Mouse (Mus musculus) kidney, postnatal 10 days (tissue): ENCODE measurements at regions not wholly inside any gene's neighbourhood (a gene's known extent, or its start where the extent isn't known, plus 50 kb on each side); places are given as distances from the start of the nearest gene placed in this dataset.

Experiments
- DNase-seq: peaks from one replicate; pipeline ENCODE4 v3.0.0; 2021; ENCODE audit warnings: mixed read lengths

GRCm38 (mm10) chr10:99676557-99677098 lies 82.8 kb downstream of the Csl start:
- DNase-seq: no peak

- DNase-seq: no peak
Measured at GRCm38 (mm10) chr10:99678096-99678495, 81.4 kb downstream of the Csl start.

GRCm38 (mm10) chr10:99679813-99680212 lies 79.6 kb downstream of the Csl start:
- DNase-seq: no peak

GRCm38 (mm10) chr10:99681932-99682331 lies 77.5 kb downstream of the Csl start:
- no peak for DNase-seq

GRCm38 (mm10) chr10:99682350-99682749 lies 77.1 kb downstream of the Csl start:
- DNase-seq: no peak

- no peak for DNase-seq
Measured at GRCm38 (mm10) chr10:99683310-99683709, 76.1 kb downstream of the Csl start.

- no peak for DNase-seq
Measured at GRCm38 (mm10) chr10:99685911-99686310, 73.5 kb downstream of the Csl start.

- peak; percentile 21 for DNase-seq
Measured at GRCm38 (mm10) chr10:99687011-99687410, 72.4 kb downstream of the Csl start.

GRCm38 (mm10) chr10:99697696-99698095 lies 61.8 kb downstream of the Csl start:
- no peak for DNase-seq

GRCm38 (mm10) chr10:99699498-99699897 lies 60.0 kb downstream of the Csl start:
- no peak for DNase-seq

GRCm38 (mm10) chr10:99700052-99700777 lies 59.2 kb downstream of the Csl start:
- peak; percentile 33 for DNase-seq
